ENCODE assay signal across 27 mouse cellular contexts in genomic region chr3:108336878-108337277, GRCm38 (mm10). TPM values are rescaled to one million over a fixed set of nuclear protein-coding genes. Genes with fewer than 3 reads are reported as not detected.
A peak's percentile ranks its signal among the peaks of the same experiment; 100 is the strongest.
DNase-seq lines count a peak whose midpoint lies in the region; ATAC-seq and TF ChIP-seq lines count a peak whose summit lies in the region.
"Had no signal": no experiment of that assay in that cellular context is flagged by ENCODE, and none has a peak within 500 bp of the region (broad histone marks: within the 10 kb centered on the region; RNA-seq: fewer than 3 reads in every experiment).

No protein-coding gene starts in this region.

- 0 out of 2 replicates have a peak, but pooled peaks have one; percentile 31 for ATAC-seq in liver, embryonic 13.5 days (ENCODE audit: low read depth)
- no peak for ATAC-seq in liver, embryonic 11.5 days (replicated peaks; ENCODE audit: low FRiP score)
- peak; percentile 62 for ATAC-seq in liver, embryonic 16.5 days (ENCODE audit: low read depth)
- no peak for ATAC-seq in liver, embryonic 12.5 days
- peak; percentile 77 for ATAC-seq in liver, postnatal 0 days
- ATAC-seq: activated CD4-positive, CD25-positive, alpha-beta regulatory T cell, adult 4 months; CD4-positive, CD25-positive, alpha-beta regulatory T cell, adult 4 months; Patski had no signal

- no peaks in the 10 kb centered on the region for H3K9me3 ChIP-seq in liver, embryonic 13.5 days (replicated peaks)
- no peaks in the 10 kb centered on the region for H3K9me3 ChIP-seq in liver, embryonic 11.5 days (ENCODE audit: control insufficient read depth, low read length)
- no peaks in the 10 kb centered on the region for H3K9me3 ChIP-seq in liver, embryonic 16.5 days (replicated peaks; ENCODE audit: control insufficient read depth, low read length)
- H3K9me3 ChIP-seq in liver, embryonic 12.5 days (replicated peaks), result no peaks in the 10 kb centered on the region
- H3K9me3 ChIP-seq in liver, postnatal 0 days (ENCODE audit: low read length), result no peaks in the 10 kb centered on the region
- H3K9me3 ChIP-seq: G1E had no signal

- TF ChIP-seq CTCF in liver, adult 2 months (IDR thresholded peaks at IDR 0.05; ENCODE audit: low read depth, low read length), result no peak
- no peak for TF ChIP-seq CTCF in liver, postnatal 0 days (IDR thresholded peaks at IDR 0.05; ENCODE audit: low read depth)

- no peaks in the 10 kb centered on the region; the same call in 1 of the 2 replicates for H3K4me1 ChIP-seq in liver, adult 2 months (ENCODE audit: control insufficient read depth, insufficient read depth, low read length)
- peaks cover 5% of the 10 kb centered on the region; the same call in 1 of the 2 replicates for H3K4me1 ChIP-seq in liver, embryonic 13.5 days (replicated peaks)
- no peaks in the 10 kb centered on the region for H3K4me1 ChIP-seq in liver, embryonic 11.5 days (replicated peaks; ENCODE audit: control insufficient read depth, insufficient read depth, low read length)
- H3K4me1 ChIP-seq in liver, embryonic 16.5 days (ENCODE audit: control insufficient read depth, low read depth, low read length), result no peaks in the 10 kb centered on the region; the same call in 1 of the 2 replicates
- 0 out of 2 replicates have a peak, but pooled peaks cover 3% of the 10 kb centered on the region for H3K4me1 ChIP-seq in liver, embryonic 12.5 days
- no peaks in the 10 kb centered on the region for H3K4me1 ChIP-seq in liver, postnatal 0 days (ENCODE audit: insufficient read depth)

- H3K27me3 ChIP-seq in liver, adult 2 months (ENCODE audit: control insufficient read depth, insufficient read depth, low read length), result no peaks in the 10 kb centered on the region
- H3K27me3 ChIP-seq in liver, embryonic 13.5 days, result no peaks in the 10 kb centered on the region
- H3K27me3 ChIP-seq in liver, embryonic 11.5 days (replicated peaks; ENCODE audit: control insufficient read depth, insufficient read depth, low read length), result no peaks in the 10 kb centered on the region
- no peaks in the 10 kb centered on the region for H3K27me3 ChIP-seq in liver, embryonic 16.5 days (ENCODE audit: control insufficient read depth, insufficient read depth, low read depth, low read length)
- no peaks in the 10 kb centered on the region for H3K27me3 ChIP-seq in liver, embryonic 12.5 days (replicated peaks)
- H3K27me3 ChIP-seq in liver, postnatal 0 days (ENCODE audit: insufficient read depth, low read length), result no peaks in the 10 kb centered on the region
- H3K27me3 ChIP-seq: CH12.LX, Patski had no signal

- WGBS in liver, adult 2 months, result 34% methylated on average over 5 of the region's 5 CpGs
- 73% methylated on average over 5 of the region's 5 CpGs for WGBS in liver, embryonic 13.5 days (ENCODE audit: insufficient replicate concordance)
- WGBS in liver, embryonic 11.5 days, result 82% methylated on average over 5 of the region's 5 CpGs
- 62% methylated on average over 5 of the region's 5 CpGs for WGBS in liver, embryonic 16.5 days (ENCODE audit: insufficient replicate concordance)
- WGBS in liver, embryonic 12.5 days (ENCODE audit: insufficient replicate concordance), result 67% methylated on average over 5 of the region's 5 CpGs
- WGBS in liver, postnatal 0 days (ENCODE audit: insufficient replicate concordance), result 68% methylated on average over 5 of the region's 5 CpGs

- TF ChIP-seq EP300 in liver, postnatal 0 days (IDR thresholded peaks at IDR 0.05; ENCODE audit: low read depth), result no peak

- peak; percentile 84 for DNase-seq in liver, adult 2 months (ENCODE audit: extremely low read depth, low read depth, low spot score)
- no peak for DNase-seq in liver
- DNase-seq in liver, embryonic 13.5 days, result no peak
- DNase-seq in liver, embryonic 11.5 days (ENCODE audit: low spot score), result no peak
- DNase-seq in liver, postnatal 0 days, result peak; percentile 20
- DNase-seq in cerebellum, adult 9-10 months, result no peak
- DNase-seq: adrenal gland, adult 2 months; adrenal gland, adult 8-10 months; adrenal gland, postnatal 10 days; adrenal gland, postnatal 14 days; adrenal gland, postnatal 25 days; adrenal gland, postnatal 36 days; B cell, adult 2 months; cerebellum, adult 11 months; cerebellum, adult 11-12 months had no signal

- no peak for TF ChIP-seq POLR2A in liver, adult 2 months (IDR thresholded peaks at IDR 0.05; ENCODE audit: extremely low read depth, insufficient read depth, low read length)

- H3K4me3 ChIP-seq in liver, adult 2 months (ENCODE audit: insufficient read depth, low read depth, low read length), result no peak overlapping the region
- H3K4me3 ChIP-seq in liver, embryonic 13.5 days (replicated peaks), result no peak overlapping the region
- H3K4me3 ChIP-seq in liver, embryonic 11.5 days (ENCODE audit: low read depth, low read length), result no peak overlapping the region
- no peak overlapping the region for H3K4me3 ChIP-seq in liver, embryonic 16.5 days (ENCODE audit: low read depth, low read length)
- no peak overlapping the region for H3K4me3 ChIP-seq in liver, embryonic 12.5 days
- no peak overlapping the region for H3K4me3 ChIP-seq in liver, postnatal 0 days (ENCODE audit: low read depth, low read length)

- peaks cover 15% of the 10 kb centered on the region; the same call in 1 of the 2 replicates for H3K36me3 ChIP-seq in liver, adult 2 months (ENCODE audit: control insufficient read depth, insufficient read depth, low read length)
- peaks cover 24% of the 10 kb centered on the region; the same call in 1 of the 2 replicates for H3K36me3 ChIP-seq in liver, embryonic 13.5 days
- H3K36me3 ChIP-seq in liver, embryonic 11.5 days (ENCODE audit: control insufficient read depth, insufficient read depth, low read length), result peaks cover 13% of the 10 kb centered on the region
- no peaks in the 10 kb centered on the region for H3K36me3 ChIP-seq in liver, embryonic 16.5 days (ENCODE audit: control insufficient read depth, insufficient read depth)
- H3K36me3 ChIP-seq in liver, embryonic 12.5 days, result peaks cover 54% of the 10 kb centered on the region
- peaks cover 48% of the 10 kb centered on the region for H3K36me3 ChIP-seq in liver, postnatal 0 days (replicated peaks; ENCODE audit: insufficient read depth, low read length)

- H3K4me2 ChIP-seq in liver, embryonic 13.5 days, result no peak overlapping the region
- no peak overlapping the region for H3K4me2 ChIP-seq in liver, embryonic 11.5 days
- no peak overlapping the region for H3K4me2 ChIP-seq in liver, embryonic 16.5 days (ENCODE audit: low read depth, low read length)
- no peak overlapping the region for H3K4me2 ChIP-seq in liver, embryonic 12.5 days
- H3K4me2 ChIP-seq in liver, postnatal 0 days (ENCODE audit: low read depth, low read length), result no peak overlapping the region

- H3K27ac ChIP-seq in liver, adult 2 months (replicated peaks; ENCODE audit: insufficient read depth, low read depth, low read length), result no peak overlapping the region
- no peak overlapping the region for H3K27ac ChIP-seq in liver, embryonic 13.5 days
- no peak overlapping the region for H3K27ac ChIP-seq in liver, embryonic 11.5 days (ENCODE audit: low read depth, low read length)
- no peak overlapping the region for H3K27ac ChIP-seq in liver, embryonic 16.5 days (ENCODE audit: low read length)
- H3K27ac ChIP-seq in liver, embryonic 12.5 days, result no peak overlapping the region
- no peak overlapping the region for H3K27ac ChIP-seq in liver, postnatal 0 days (ENCODE audit: low read depth)

- no peaks in the 10 kb centered on the region for H3K79me2 ChIP-seq in liver, adult 2 months (ENCODE audit: control insufficient read depth, insufficient read depth, low read length)

- no peak overlapping the region for H3K9ac ChIP-seq in liver, adult 2 months (ENCODE audit: low read depth, low read length)
- H3K9ac ChIP-seq in liver, embryonic 13.5 days, result no peak overlapping the region
- no peak overlapping the region for H3K9ac ChIP-seq in liver, embryonic 11.5 days (ENCODE audit: low read depth, low read length)
- H3K9ac ChIP-seq in liver, embryonic 16.5 days (ENCODE audit: low read depth, low read length), result no peak overlapping the region
- no peak overlapping the region for H3K9ac ChIP-seq in liver, embryonic 12.5 days
- no peak overlapping the region for H3K9ac ChIP-seq in liver, postnatal 0 days (replicated peaks)

RNA-seq across cellular contexts. Expression of gene Mybphl, which starts 27.8 kb away (rescaled TPM):
- not detected in 2 replicates for total RNA-seq in liver, adult 2 months (2014; rRNA removed)
- not detected in 2 replicates for polyA plus RNA-seq in liver, adult 2 months (2012; rRNA removed)
- polyA plus RNA-seq in liver, embryonic 13.5 days (2015; fragmentation: Nextera tagmentation; extraction: Ambion mirVana), result 0.07 and 0.08 TPM in 2 replicates
- 0.47 and 1.2 TPM in 2 replicates for polyA plus RNA-seq in liver, embryonic 11.5 days (2014; fragmentation: Nextera tagmentation; extraction: Ambion mirVana)
- polyA plus RNA-seq in liver, embryonic 16.5 days (2015; fragmentation: Nextera tagmentation; extraction: Ambion mirVana), result 0.71 and 1.0 TPM in 2 replicates
- polyA plus RNA-seq in liver, embryonic 12.5 days (2016; fragmentation: Nextera tagmentation; extraction: Ambion mirVana), result 0.19 TPM in 1 of 2 replicates, not detected in the other
- polyA plus RNA-seq in liver, postnatal 0 days (2015; fragmentation: Nextera tagmentation; extraction: Ambion mirVana), result 0.49 and 0.76 TPM in 2 replicates
- total RNA-seq: adrenal gland, adult 18-20 months; adrenal gland, adult 2 months; adrenal gland, adult 8-10 months; adrenal gland, postnatal 10 days; adrenal gland, postnatal 14 days; adrenal gland, postnatal 25 days; adrenal gland, postnatal 36 days; adrenal gland, postnatal 4 days; CH12.LX; ES-E14; G1E; MEL had no signal
- polyA plus RNA-seq: activated CD4-positive, CD25-positive, alpha-beta regulatory T cell, adult 4 months; adrenal gland, adult 2 months; C2C12; CD4-positive, CD25-positive, alpha-beta regulatory T cell, adult 4 months; G1E; Patski had no signal

RNA-seq across cellular contexts. Expression of gene Psrc1, which starts 46.8 kb away (rescaled TPM):
- total RNA-seq in liver, adult 2 months (2014; rRNA removed), result 0.40 TPM in 1 of 2 replicates, not detected in the other
- polyA plus RNA-seq in liver, adult 2 months (2012; rRNA removed), result 0.26 and 0.37 TPM in 2 replicates
- polyA plus RNA-seq in liver, embryonic 13.5 days (2015; fragmentation: Nextera tagmentation; extraction: Ambion mirVana), result 14.9 and 15.8 TPM in 2 replicates
- 33.2 and 34.0 TPM in 2 replicates for polyA plus RNA-seq in liver, embryonic 11.5 days (2014; fragmentation: Nextera tagmentation; extraction: Ambion mirVana)
- 12.0 and 12.1 TPM in 2 replicates for polyA plus RNA-seq in liver, embryonic 16.5 days (2015; fragmentation: Nextera tagmentation; extraction: Ambion mirVana)
- 20.2 and 21.2 TPM in 2 replicates for polyA plus RNA-seq in liver, embryonic 12.5 days (2016; fragmentation: Nextera tagmentation; extraction: Ambion mirVana)
- 5.6 and 7.8 TPM in 2 replicates for polyA plus RNA-seq in liver, postnatal 0 days (2015; fragmentation: Nextera tagmentation; extraction: Ambion mirVana)

RNA-seq across cellular contexts. Expression of gene Sort1, which starts 53.0 kb away (rescaled TPM):
- 6.5 and 10.5 TPM in 2 replicates for total RNA-seq in liver, adult 2 months (2014; rRNA removed)
- polyA plus RNA-seq in liver, adult 2 months (2012; rRNA removed), result 5.1 and 8.3 TPM in 2 replicates
- 2.6 and 2.8 TPM in 2 replicates for polyA plus RNA-seq in liver, embryonic 13.5 days (2015; fragmentation: Nextera tagmentation; extraction: Ambion mirVana)
- 10.6 and 11.9 TPM in 2 replicates for polyA plus RNA-seq in liver, embryonic 11.5 days (2014; fragmentation: Nextera tagmentation; extraction: Ambion mirVana)
- polyA plus RNA-seq in liver, embryonic 16.5 days (2015; fragmentation: Nextera tagmentation; extraction: Ambion mirVana), result 1.8 and 2.5 TPM in 2 replicates
- 6.5 and 6.9 TPM in 2 replicates for polyA plus RNA-seq in liver, embryonic 12.5 days (2016; fragmentation: Nextera tagmentation; extraction: Ambion mirVana)
- 3.0 and 3.7 TPM in 2 replicates for polyA plus RNA-seq in liver, postnatal 0 days (2015; fragmentation: Nextera tagmentation; extraction: Ambion mirVana)

Comparison
In these comparisons a context has a peak if more than half of its experiments do, and no peak if none do; other contexts are left out.
1. DNase-seq: peak in liver, adult 2 months (single experiment) and liver, postnatal 0 days (single experiment); none in liver (single experiment), liver, embryonic 13.5 days (single experiment), liver, embryonic 11.5 days (single experiment) and cerebellum, adult 9-10 months (single experiment).
2. ATAC-seq: peak in liver, embryonic 13.5 days (single experiment), liver, embryonic 16.5 days (single experiment) and liver, postnatal 0 days (single experiment); none in liver, embryonic 11.5 days (single experiment) and liver, embryonic 12.5 days (single experiment).